Mouse (Mus musculus) embryonic fibroblast, embryonic 13.5 days (primary cell): Measurements from ENCODE around the gene Siah1a. TPM values are rescaled to one million over a fixed set of nuclear protein-coding genes. Genes with fewer than 3 reads are reported as not detected.

Experiments used
- H3K27ac ChIP-seq: 2 replicates; pipeline ENCODE4 v1.5.1; 2012; ENCODE audit warnings: low read length, control low read depth, inconsistent platforms; ENCODE audit not compliant: insufficient read depth
- H3K4me1 ChIP-seq: 2 replicates; pipeline ENCODE4 v1.6.1; 2011; ENCODE audit warnings: low read length; ENCODE audit not compliant: control insufficient read depth, insufficient read depth
- H3K4me3 ChIP-seq: 2 replicates; pipeline ENCODE4 v1.5.1; 2011; ENCODE audit warnings: mild to moderate bottlenecking, control low read depth, low read length; ENCODE audit not compliant: insufficient read depth
- CTCF ChIP-seq: IDR thresholded peaks from 2 replicates; pipeline ENCODE4 v1.5.1; 2011; ENCODE audit warnings: mild to moderate bottlenecking, control low read depth, low read length, moderate library complexity, borderline replicate concordance; ENCODE audit not compliant: insufficient read depth
- POLR2A ChIP-seq: IDR thresholded peaks from 2 replicates; pipeline ENCODE4 v1.6.1; 2011; ENCODE audit warnings: low read depth, mild to moderate bottlenecking, control low read depth, low read length, moderate library complexity
- polyA plus RNA-seq: library from polyadenylated mRNA; stranded (reverse); fragments of >200 nt; gene quantifications from 2 replicates; pipeline ENCODE4 v1.2.4, GENCODE M21; 2011; ENCODE audit warnings: low read depth; ENCODE audit not compliant: missing spikeins, insufficient read length

The Siah1a gene
- polyA plus RNA-seq, 1 experiment, result 23.9 TPM

GRCm38 (mm10) chr8:86728224-86728950 lies 17.3 kb downstream of the Siah1a start:
- TF ChIP-seq POLR2A, result no peak
- no peak for TF ChIP-seq CTCF
- Histone ChIP-seq H3K4me1 (peaks cover 8% of the 10 kb centered on the region), H3K4me3 (no peak overlapping the region), H3K27ac (no peak overlapping the region)

GRCm38 (mm10) chr8:86726959-86727358 lies 18.8 kb downstream of the Siah1a start:
- Histone ChIP-seq H3K4me1 (peaks cover 8% of the 10 kb centered on the region), H3K4me3 (no peak overlapping the region), H3K27ac (no peak overlapping the region)
- TF ChIP-seq CTCF (no peak), POLR2A (no peak)

GRCm38 (mm10) chr8:86721490-86721889 lies 24.2 kb downstream of the Siah1a start:
- H3K27ac ChIP-seq, result no peak overlapping the region
- H3K4me1 ChIP-seq, result no peaks in the 10 kb centered on the region
- no peak overlapping the region for H3K4me3 ChIP-seq
- TF ChIP-seq CTCF, result no peak
- no peak for TF ChIP-seq POLR2A

- no peak overlapping the region for H3K4me3 ChIP-seq
- H3K27ac ChIP-seq, result no peak overlapping the region
- H3K4me1 ChIP-seq, result no peaks in the 10 kb centered on the region
- TF ChIP-seq CTCF, result no peak
- no peak for TF ChIP-seq POLR2A
These were observed 24.8 kb downstream of the Siah1a start for GRCm38 (mm10) chr8:86720756-86721459.

- H3K4me1 ChIP-seq, result no peaks in the 10 kb centered on the region
- TF ChIP-seq POLR2A (no peak), CTCF (no peak)
- no peak overlapping the region for H3K4me3 ChIP-seq
- no peak overlapping the region for H3K27ac ChIP-seq
These were observed 26.4 kb downstream of the Siah1a start for GRCm38 (mm10) chr8:86719368-86719767.

GRCm38 (mm10) chr8:86718332-86718994 lies 27.3 kb downstream of the Siah1a start:
- Histone ChIP-seq H3K4me3 (no peak overlapping the region), H3K4me1 (no peaks in the 10 kb centered on the region), H3K27ac (no peak overlapping the region)
- TF ChIP-seq CTCF (no peak), POLR2A (no peak)

GRCm38 (mm10) chr8:86713407-86714188 lies 32.1 kb downstream of the Siah1a start:
- TF ChIP-seq POLR2A, result no peak
- no peak for TF ChIP-seq CTCF
- H3K27ac ChIP-seq, result no peak overlapping the region
- H3K4me3 ChIP-seq, result no peak overlapping the region
- H3K4me1 ChIP-seq, result no peaks in the 10 kb centered on the region

GRCm38 (mm10) chr8:86712594-86712993 lies 33.1 kb downstream of the Siah1a start:
- no peak overlapping the region for H3K27ac ChIP-seq
- TF ChIP-seq CTCF (no peak), POLR2A (no peak)
- no peaks in the 10 kb centered on the region for H3K4me1 ChIP-seq
- H3K4me3 ChIP-seq, result no peak overlapping the region

- no peak overlapping the region for H3K27ac ChIP-seq
- no peak overlapping the region for H3K4me3 ChIP-seq
- H3K4me1 ChIP-seq, result no peaks in the 10 kb centered on the region
- TF ChIP-seq CTCF (no peak), POLR2A (no peak)
These were observed 37.9 kb downstream of the Siah1a start for GRCm38 (mm10) chr8:86707873-86708272.
